Mouse (Mus musculus): ENCODE measurements around the gene Cdkal1. TPM values are rescaled to one million over a fixed set of nuclear protein-coding genes. Genes with fewer than 3 reads are reported as not detected.

The Cdkal1 gene
- polyA plus RNA-seq, 1 experiment from 2014 or later: 14.7 TPM

- no peaks in the 10 kb centered on the region for H3K36me3 ChIP-seq (ENCODE audit: control insufficient read depth, insufficient read depth, low read length)
- TF ChIP-seq CTCF (IDR thresholded peaks at IDR 0.05; ENCODE audit: low read depth): no peak
- no peak for TF ChIP-seq EP300 (optimal IDR thresholded peaks at IDR 0.05)
- DNase-seq (ENCODE audit: low spot score): no peak
Measured at GRCm38 (mm10) chr13:29402526-29403040, 452.9 kb downstream of the Cdkal1 start.

GRCm38 (mm10) chr13:29399908-29400307, 455.6 kb downstream of the Cdkal1 start:
- no peak overlapping the region for H3K9ac ChIP-seq (ENCODE audit: low read length)
- no peak for DNase-seq (ENCODE audit: low spot score)
- WGBS: 76% methylated on average over 5 of the region's 5 CpGs

More at GRCm38 (mm10) chr13:29402526-29403040, 452.9 kb downstream of the Cdkal1 start:
- Histone ChIP-seq H3K9me3 (ENCODE audit: control insufficient read depth, low read length) (no peaks in the 10 kb centered on the region), H3K9ac (ENCODE audit: low read length) (no peak overlapping the region), H3K4me1 (replicated peaks; ENCODE audit: control insufficient read depth, insufficient read depth) (no peaks in the 10 kb centered on the region), H3K4me2 (replicated peaks; ENCODE audit: low read depth) (no peak overlapping the region), H3K27ac (replicated peaks) (no peak overlapping the region), H3K27me3 (ENCODE audit: control insufficient read depth, insufficient read depth, low read length) (no peaks in the 10 kb centered on the region), H3K4me3 (ENCODE audit: low read depth, low read length) (no peak overlapping the region)
- WGBS: 68% methylated on average over 3 of the region's 3 CpGs
- no peak for ATAC-seq (ENCODE audit: low FRiP score, low TSS enrichment)

GRCm38 (mm10) chr13:29398456-29398855, 457.0 kb downstream of the Cdkal1 start:
- 52% methylated on average over 2 of the region's 2 CpGs for WGBS
- DNase-seq (ENCODE audit: low spot score): no peak
- no peak for TF ChIP-seq EP300 (optimal IDR thresholded peaks at IDR 0.05)
- no peak for TF ChIP-seq CTCF (IDR thresholded peaks at IDR 0.05; ENCODE audit: low read depth)
- no peak overlapping the region for H3K27ac ChIP-seq (replicated peaks)
- no peak overlapping the region for H3K4me2 ChIP-seq (replicated peaks; ENCODE audit: low read depth)
- H3K4me3 ChIP-seq (ENCODE audit: low read depth, low read length): no peak overlapping the region
- no peak overlapping the region for H3K9ac ChIP-seq (ENCODE audit: low read length)
- H3K27me3 ChIP-seq (ENCODE audit: control insufficient read depth, insufficient read depth, low read length): no peaks in the 10 kb centered on the region
- H3K4me1 ChIP-seq (replicated peaks; ENCODE audit: control insufficient read depth, insufficient read depth): no peaks in the 10 kb centered on the region
- ATAC-seq (ENCODE audit: low FRiP score, low TSS enrichment): no peak
- H3K36me3 ChIP-seq (ENCODE audit: control insufficient read depth, insufficient read depth, low read length): no peaks in the 10 kb centered on the region
- H3K9me3 ChIP-seq (ENCODE audit: control insufficient read depth, low read length): no peaks in the 10 kb centered on the region

More at GRCm38 (mm10) chr13:29399908-29400307, 455.6 kb downstream of the Cdkal1 start:
- Histone ChIP-seq H3K9me3 (ENCODE audit: control insufficient read depth, low read length) (no peaks in the 10 kb centered on the region), H3K4me2 (replicated peaks; ENCODE audit: low read depth) (no peak overlapping the region), H3K27ac (replicated peaks) (no peak overlapping the region), H3K4me1 (replicated peaks; ENCODE audit: control insufficient read depth, insufficient read depth) (no peaks in the 10 kb centered on the region), H3K27me3 (ENCODE audit: control insufficient read depth, insufficient read depth, low read length) (no peaks in the 10 kb centered on the region), H3K36me3 (ENCODE audit: control insufficient read depth, insufficient read depth, low read length) (no peaks in the 10 kb centered on the region), H3K4me3 (ENCODE audit: low read depth, low read length) (no peak overlapping the region)
- TF ChIP-seq CTCF (IDR thresholded peaks at IDR 0.05; ENCODE audit: low read depth): no peak
- no peak for TF ChIP-seq EP300 (optimal IDR thresholded peaks at IDR 0.05)
- ATAC-seq (ENCODE audit: low FRiP score, low TSS enrichment): no peak

GRCm38 (mm10) chr13:29395694-29396093, 459.8 kb downstream of the Cdkal1 start:
- no peak for DNase-seq (ENCODE audit: low spot score)
- ATAC-seq (ENCODE audit: low FRiP score, low TSS enrichment): no peak
- H3K4me1 ChIP-seq (replicated peaks; ENCODE audit: control insufficient read depth, insufficient read depth): no peaks in the 10 kb centered on the region
- no peak for TF ChIP-seq CTCF (IDR thresholded peaks at IDR 0.05; ENCODE audit: low read depth)
- no peak for TF ChIP-seq EP300 (optimal IDR thresholded peaks at IDR 0.05)
- whole genome bisulfite sequencing: 67% methylated on average over 4 of the region's 4 CpGs
- no peaks in the 10 kb centered on the region for H3K36me3 ChIP-seq (ENCODE audit: control insufficient read depth, insufficient read depth, low read length)
- no peak overlapping the region for H3K4me2 ChIP-seq (replicated peaks; ENCODE audit: low read depth)
- no peak overlapping the region for H3K27ac ChIP-seq (replicated peaks)
- H3K27me3 ChIP-seq (ENCODE audit: control insufficient read depth, insufficient read depth, low read length): no peaks in the 10 kb centered on the region
- H3K4me3 ChIP-seq (ENCODE audit: low read depth, low read length): no peak overlapping the region
- H3K9me3 ChIP-seq (ENCODE audit: control insufficient read depth, low read length): no peaks in the 10 kb centered on the region
- no peak overlapping the region for H3K9ac ChIP-seq (ENCODE audit: low read length)

GRCm38 (mm10) chr13:29390025-29390424, 465.4 kb downstream of the Cdkal1 start:
- H3K4me1 ChIP-seq (replicated peaks; ENCODE audit: control insufficient read depth, insufficient read depth): no peaks in the 10 kb centered on the region
- H3K36me3 ChIP-seq (ENCODE audit: control insufficient read depth, insufficient read depth, low read length): no peaks in the 10 kb centered on the region
- no peaks in the 10 kb centered on the region for H3K9me3 ChIP-seq (ENCODE audit: control insufficient read depth, low read length)
- no peak overlapping the region for H3K4me3 ChIP-seq (ENCODE audit: low read depth, low read length)
- H3K9ac ChIP-seq (ENCODE audit: low read length): no peak overlapping the region
- no peak overlapping the region for H3K27ac ChIP-seq (replicated peaks)
- ATAC-seq (ENCODE audit: low FRiP score, low TSS enrichment) (no peak), DNase-seq (ENCODE audit: low spot score) (no peak)
- no peaks in the 10 kb centered on the region for H3K27me3 ChIP-seq (ENCODE audit: control insufficient read depth, insufficient read depth, low read length)
- H3K4me2 ChIP-seq (replicated peaks; ENCODE audit: low read depth): no peak overlapping the region
- no peak for TF ChIP-seq CTCF (IDR thresholded peaks at IDR 0.05; ENCODE audit: low read depth)
- TF ChIP-seq EP300 (optimal IDR thresholded peaks at IDR 0.05): no peak
- WGBS: 79% methylated on average over 5 of the region's 5 CpGs

- Histone ChIP-seq H3K27ac (replicated peaks) (no peak overlapping the region), H3K9ac (ENCODE audit: low read length) (no peak overlapping the region), H3K4me1 (replicated peaks; ENCODE audit: control insufficient read depth, insufficient read depth) (no peaks in the 10 kb centered on the region), H3K4me2 (replicated peaks; ENCODE audit: low read depth) (no peak overlapping the region), H3K36me3 (ENCODE audit: control insufficient read depth, insufficient read depth, low read length) (no peaks in the 10 kb centered on the region), H3K27me3 (ENCODE audit: control insufficient read depth, insufficient read depth, low read length) (no peaks in the 10 kb centered on the region), H3K4me3 (ENCODE audit: low read depth, low read length) (no peak overlapping the region), H3K9me3 (ENCODE audit: control insufficient read depth, low read length) (no peaks in the 10 kb centered on the region)
- WGBS: 75% methylated on average over 3 of the region's 3 CpGs
- DNase-seq (ENCODE audit: low spot score) (no peak), ATAC-seq (ENCODE audit: low FRiP score, low TSS enrichment) (no peak)
- TF ChIP-seq EP300 (optimal IDR thresholded peaks at IDR 0.05): no peak
- TF ChIP-seq CTCF (IDR thresholded peaks at IDR 0.05; ENCODE audit: low read depth): no peak
Measured at GRCm38 (mm10) chr13:29388918-29389317, 466.6 kb downstream of the Cdkal1 start.
